Mouse (Mus musculus) heart, embryonic 13.5 days (tissue): ENCODE results near the gene Nup210. TPM values are rescaled to one million over a fixed set of nuclear protein-coding genes. Genes with fewer than 3 reads are reported as not detected.
A peak's percentile ranks its signal among the peaks of the same experiment; 100 is the strongest.

ENCODE experiments used
- ATAC-seq: fragments of 200-750 bp; cut with Nextera tagmentation; 2 replicates; pipeline ENCODE4 v1.8.0; 2017; ENCODE audit warnings: moderate TSS enrichment; ENCODE audit not compliant: insufficient number of reproducible peaks, low FRiP score, low TSS enrichment; ENCODE audit errors: extremely low read depth
- H3K27ac ChIP-seq: fragments of 300-500 bp; sonication (generic); replicated peaks from 2 replicates; pipeline ENCODE4 v1.5.1; 2015; ENCODE audit warnings: moderate library complexity, mild to moderate bottlenecking, inconsistent platforms
- H3K27me3 ChIP-seq: fragments of 300-500 bp; sonication (generic); replicated peaks from 2 replicates; pipeline ENCODE4 v1.6.1; 2015; ENCODE audit warnings: mild to moderate bottlenecking, inconsistent platforms
- H3K36me3 ChIP-seq: fragments of 300-500 bp; sonication (generic); 2 replicates; pipeline ENCODE4 v1.6.1; 2015; ENCODE audit warnings: mild to moderate bottlenecking, inconsistent platforms
- H3K4me1 ChIP-seq: fragments of 300-500 bp; sonication (generic); 2 replicates; pipeline ENCODE4 v1.6.1; 2015; ENCODE audit warnings: inconsistent platforms
- H3K4me2 ChIP-seq: fragments of 300-500 bp; sonication (generic); 2 replicates; pipeline ENCODE4 v1.6.1; 2015; ENCODE audit warnings: inconsistent platforms, mild to moderate bottlenecking, moderate library complexity
- H3K4me3 ChIP-seq: fragments of 300-500 bp; sonication (generic); 2 replicates; pipeline ENCODE4 v1.5.1; 2015; ENCODE audit warnings: moderate library complexity, mild to moderate bottlenecking, inconsistent platforms
- H3K9ac ChIP-seq: fragments of 300-500 bp; sonication (generic); 2 replicates; pipeline ENCODE4 v1.6.1; 2015; ENCODE audit warnings: inconsistent platforms, mild to moderate bottlenecking, moderate library complexity
- H3K9me3 ChIP-seq: fragments of 300-500 bp; sonication (generic); 2 replicates; pipeline ENCODE4 v1.6.1; 2016; ENCODE audit warnings: inconsistent platforms
- WGBS: fragments of 180-500 bp; shearing (Covaris S2); methylation state at CpG from one replicate; pipeline ENCODE4 v1.1.7; 2015; ENCODE audit warnings: mixed read lengths; 5-methylcytosine and 5-hydroxymethylcytosine counted together
- polyA plus RNA-seq: library from polyadenylated mRNA; unstranded; fragments of >200 nt; fragmentation: Nextera tagmentation; extraction: Ambion mirVana; gene quantifications from 2 replicates; pipeline ENCODE4 v1.2.1, GENCODE M21; 2015

The Nup210 gene
- 7.6 and 8.9 TPM in 2 replicates for polyA plus RNA-seq

GRCm38 (mm10) chr6:91116244-91117145 is at the start of gene Nup210:
Gene Nup210 (minus strand): TSS chr6:91116829.
- Histone ChIP-seq H3K4me3 (peak within 1 kb of the TSS; percentile 80), H3K4me1 (peaks cover 32% of the 10 kb centered on the region), H3K27ac (peak within 1 kb of the TSS; percentile 29), H3K9me3 (no peaks in the 10 kb centered on the region), H3K36me3 (no peaks in the 10 kb centered on the region), H3K27me3 (peaks cover 25% of the 10 kb centered on the region), H3K4me2 (peak within 1 kb of the TSS; percentile 99), H3K9ac (peak within 1 kb of the TSS; percentile 89)
- WGBS: under 1% methylated on average over 91 of the region's 93 CpGs
- ATAC-seq: peak; percentile 87

DNA sequence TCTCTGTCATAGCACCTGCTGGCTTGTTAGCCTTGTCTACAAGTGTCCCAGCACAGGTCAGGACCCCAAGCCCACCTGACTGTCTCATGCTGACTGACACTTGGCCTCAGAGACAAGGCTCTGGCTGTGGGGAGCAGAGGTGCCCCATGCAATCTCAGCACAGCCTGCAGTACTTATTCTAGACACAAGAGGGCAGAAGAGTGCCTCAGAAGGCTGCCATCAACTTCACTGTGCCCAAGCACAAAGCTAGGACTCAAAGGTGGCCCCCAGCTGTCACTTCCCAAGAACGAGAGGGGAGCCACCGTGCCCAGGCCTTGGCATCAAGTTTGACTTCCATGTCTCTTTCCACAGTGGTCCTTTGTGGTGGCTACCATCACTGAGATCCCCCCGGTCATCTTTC is 48.6 kb upstream of the Nup210 start:
- H3K9ac ChIP-seq: no peak overlapping the region
- H3K9me3 ChIP-seq: no peaks in the 10 kb centered on the region
- no peak overlapping the region for H3K4me3 ChIP-seq
- no peak for ATAC-seq
- H3K27ac ChIP-seq: no peak overlapping the region
- 39% methylated on average over 3 of the region's 3 CpGs for WGBS
- H3K4me1 ChIP-seq: peaks cover 40% of the 10 kb centered on the region
- peaks cover 5% of the 10 kb centered on the region; the same call in 1 of the 2 replicates for H3K27me3 ChIP-seq
- H3K4me2 ChIP-seq: no peak overlapping the region
- H3K36me3 ChIP-seq: peaks cover 18% of the 10 kb centered on the region; the same call in 1 of the 2 replicates

GRCm38 (mm10) chr6:91164584-91164983 is 48.0 kb upstream of the Nup210 start:
- ATAC-seq: no peak
- Histone ChIP-seq H3K27me3 (peaks cover 5% of the 10 kb centered on the region; the same call in 1 of the 2 replicates), H3K4me3 (no peak overlapping the region), H3K27ac (no peak overlapping the region), H3K4me1 (peaks cover 46% of the 10 kb centered on the region), H3K36me3 (peaks cover 16% of the 10 kb centered on the region; the same call in 1 of the 2 replicates), H3K9me3 (no peaks in the 10 kb centered on the region), H3K9ac (no peak overlapping the region), H3K4me2 (no peak overlapping the region)
- 79% methylated on average over 2 of the region's 2 CpGs for WGBS

- peak; percentile 53 for ATAC-seq
- Histone ChIP-seq H3K27ac (peak overlapping the region; percentile 66), H3K9ac (0 out of 2 replicates have a peak overlapping the region, but pooled peaks have one; percentile 21), H3K9me3 (no peaks in the 10 kb centered on the region), H3K27me3 (peaks cover 5% of the 10 kb centered on the region; the same call in 1 of the 2 replicates), H3K36me3 (peaks cover 6% of the 10 kb centered on the region; the same call in 1 of the 2 replicates), H3K4me2 (no peak overlapping the region), H3K4me3 (no peak overlapping the region), H3K4me1 (peaks cover 58% of the 10 kb centered on the region)
- whole genome bisulfite sequencing: 31% methylated on average over 5 of the region's 5 CpGs
Observed at GRCm38 (mm10) chr6:91163195-91163911, 46.7 kb upstream of the Nup210 start.

- Histone ChIP-seq H3K36me3 (peaks cover 4% of the 10 kb centered on the region; the same call in 1 of the 2 replicates), H3K27ac (no peak overlapping the region), H3K4me1 (peaks cover 68% of the 10 kb centered on the region), H3K27me3 (peaks cover 5% of the 10 kb centered on the region; the same call in 1 of the 2 replicates), H3K4me2 (no peak overlapping the region; the same call in 1 of the 2 replicates), H3K9ac (no peak overlapping the region), H3K9me3 (no peaks in the 10 kb centered on the region), H3K4me3 (no peak overlapping the region)
- WGBS: 86% methylated on average over 5 of the region's 5 CpGs
- no peak for ATAC-seq
Observed at GRCm38 (mm10) chr6:91162314-91162713, 45.7 kb upstream of the Nup210 start.

DNA sequence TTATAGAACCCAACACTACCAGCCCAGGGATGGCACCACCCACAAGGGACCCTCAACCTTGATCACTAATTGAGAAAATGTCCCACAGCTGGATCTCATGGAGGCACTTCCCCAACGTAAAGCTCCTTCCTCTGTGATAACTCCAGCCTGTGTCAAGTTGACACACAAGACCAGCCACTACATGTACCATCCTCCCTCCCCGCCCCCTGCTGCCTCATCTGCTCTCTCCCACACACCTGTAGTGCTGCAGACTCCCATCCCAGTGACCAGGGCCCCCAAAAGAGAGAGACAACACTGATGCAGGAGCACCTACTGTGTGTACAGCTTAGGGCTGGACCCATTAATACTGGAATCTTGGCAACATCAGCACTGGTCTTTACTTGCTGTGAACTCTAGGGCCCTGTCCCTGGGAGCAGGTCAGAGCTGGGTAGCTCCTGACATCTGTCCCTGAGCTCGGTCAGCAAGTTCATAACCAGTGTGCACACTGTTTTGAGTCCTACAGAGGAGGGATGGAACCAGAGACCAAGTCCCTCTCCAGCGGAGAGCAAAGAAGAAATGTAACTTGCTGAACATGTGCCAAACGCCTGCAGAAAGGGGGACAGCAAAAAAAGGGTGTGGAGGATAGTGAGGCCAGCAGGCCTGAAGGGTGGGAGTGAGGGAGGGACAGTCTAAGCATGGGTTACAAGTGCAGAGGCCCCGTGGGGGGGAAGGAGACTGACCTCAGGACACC is 45.0 kb upstream of the Nup210 start:
- no peak overlapping the region for H3K4me3 ChIP-seq
- no peak overlapping the region for H3K9ac ChIP-seq
- H3K4me2 ChIP-seq: no peak overlapping the region; the same call in 1 of the 2 replicates
- ATAC-seq: no peak
- peaks cover 2% of the 10 kb centered on the region; the same call in 1 of the 2 replicates for H3K36me3 ChIP-seq
- H3K4me1 ChIP-seq: peaks cover 73% of the 10 kb centered on the region
- no peaks in the 10 kb centered on the region for H3K9me3 ChIP-seq
- peaks cover 5% of the 10 kb centered on the region; the same call in 1 of the 2 replicates for H3K27me3 ChIP-seq
- no peak overlapping the region for H3K27ac ChIP-seq
- WGBS: 61% methylated on average over 6 of the region's 6 CpGs

- Histone ChIP-seq H3K4me3 (no peak overlapping the region), H3K36me3 (no peaks in the 10 kb centered on the region; the same call in 1 of the 2 replicates), H3K27ac (peak overlapping the region; percentile 68; the same call in 1 of the 2 replicates), H3K9ac (0 out of 2 replicates have a peak overlapping the region, but pooled peaks have one; percentile 35), H3K27me3 (peaks cover 5% of the 10 kb centered on the region; the same call in 1 of the 2 replicates), H3K4me2 (peak overlapping the region; percentile 88), H3K4me1 (peaks cover 78% of the 10 kb centered on the region), H3K9me3 (no peaks in the 10 kb centered on the region)
- 75% methylated on average over 2 of the region's 2 CpGs for WGBS
- no peak for ATAC-seq
Observed at GRCm38 (mm10) chr6:91160976-91161375, 44.3 kb upstream of the Nup210 start.

DNA sequence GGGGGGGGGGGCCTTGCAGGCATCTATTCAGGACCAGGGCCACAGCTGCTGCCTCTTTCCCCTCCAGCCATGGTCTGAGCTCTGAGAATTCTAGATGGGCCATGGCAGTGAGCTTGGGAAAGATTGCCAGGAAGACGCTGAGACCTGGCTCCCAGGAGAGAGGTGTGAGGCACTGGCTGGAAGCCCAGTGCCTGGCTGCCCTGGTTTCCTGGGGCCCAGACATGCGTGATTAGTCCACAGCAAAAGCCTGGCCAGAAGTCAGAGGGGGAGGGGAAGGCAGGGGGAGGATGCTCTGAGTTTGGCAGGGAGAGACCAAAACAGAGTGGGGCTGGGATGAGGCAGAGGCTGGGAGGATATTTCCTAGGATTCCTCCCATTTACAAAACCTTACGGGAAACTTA is 43.8 kb upstream of the Nup210 start:
- 22% methylated on average over 3 of the region's 3 CpGs for WGBS
- Histone ChIP-seq H3K27ac (peak overlapping the region; percentile 68), H3K4me2 (peak overlapping the region; percentile 88), H3K36me3 (no peaks in the 10 kb centered on the region; the same call in 1 of the 2 replicates), H3K9ac (0 out of 2 replicates have a peak overlapping the region, but pooled peaks have one; percentile 35), H3K4me1 (peaks cover 83% of the 10 kb centered on the region), H3K4me3 (no peak overlapping the region), H3K9me3 (no peaks in the 10 kb centered on the region), H3K27me3 (peaks cover 5% of the 10 kb centered on the region; the same call in 1 of the 2 replicates)
- no peak for ATAC-seq

DNA sequence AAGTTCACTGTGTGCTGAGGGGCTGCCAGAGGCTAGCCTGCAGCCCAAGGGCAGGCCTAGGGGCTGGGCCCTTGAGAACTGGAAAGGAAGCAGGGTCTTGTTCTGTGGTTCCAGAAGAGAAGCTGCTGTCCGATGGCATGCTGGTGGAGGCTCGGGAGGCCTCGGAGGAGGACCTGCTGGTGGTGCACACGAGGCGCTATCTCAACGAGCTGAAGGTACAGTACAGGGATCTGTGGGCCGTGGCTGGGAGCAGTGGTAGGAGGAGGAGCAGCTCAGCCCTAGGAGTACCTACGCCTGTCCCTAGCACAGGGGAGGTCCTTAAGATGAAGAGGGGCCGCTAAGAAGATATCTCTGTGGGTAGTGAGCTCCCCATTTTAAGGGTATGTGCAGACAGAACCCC is 42.4 kb upstream of the Nup210 start:
- WGBS: 52% methylated on average over 9 of the region's 9 CpGs
- peak overlapping the region; percentile 63 for H3K9ac ChIP-seq
- H3K27me3 ChIP-seq: peaks cover 8% of the 10 kb centered on the region
- peaks cover 85% of the 10 kb centered on the region for H3K4me1 ChIP-seq
- H3K27ac ChIP-seq: peak overlapping the region; percentile 34; the same call in 1 of the 2 replicates
- no peak for ATAC-seq
- 0 out of 2 replicates have a peak overlapping the region, but pooled peaks have one; percentile 76 for H3K4me3 ChIP-seq
- peak overlapping the region; percentile 88 for H3K4me2 ChIP-seq
- no peaks in the 10 kb centered on the region for H3K36me3 ChIP-seq
- H3K9me3 ChIP-seq: no peaks in the 10 kb centered on the region

GRCm38 (mm10) chr6:91157237-91157570 is 40.6 kb upstream of the Nup210 start:
- Histone ChIP-seq H3K4me3 (peak overlapping the region; percentile 76), H3K4me2 (peak overlapping the region; percentile 88), H3K27me3 (peaks cover 19% of the 10 kb centered on the region), H3K36me3 (no peaks in the 10 kb centered on the region), H3K27ac (peak overlapping the region; percentile 72), H3K4me1 (peaks cover 78% of the 10 kb centered on the region), H3K9ac (peak overlapping the region; percentile 88), H3K9me3 (no peaks in the 10 kb centered on the region)
- WGBS: 50% methylated on average over 6 of the region's 6 CpGs
- ATAC-seq: no peak
